Mouse (Mus musculus): Measurements from ENCODE around the gene Rfxank.

The Rfxank gene

DNA sequence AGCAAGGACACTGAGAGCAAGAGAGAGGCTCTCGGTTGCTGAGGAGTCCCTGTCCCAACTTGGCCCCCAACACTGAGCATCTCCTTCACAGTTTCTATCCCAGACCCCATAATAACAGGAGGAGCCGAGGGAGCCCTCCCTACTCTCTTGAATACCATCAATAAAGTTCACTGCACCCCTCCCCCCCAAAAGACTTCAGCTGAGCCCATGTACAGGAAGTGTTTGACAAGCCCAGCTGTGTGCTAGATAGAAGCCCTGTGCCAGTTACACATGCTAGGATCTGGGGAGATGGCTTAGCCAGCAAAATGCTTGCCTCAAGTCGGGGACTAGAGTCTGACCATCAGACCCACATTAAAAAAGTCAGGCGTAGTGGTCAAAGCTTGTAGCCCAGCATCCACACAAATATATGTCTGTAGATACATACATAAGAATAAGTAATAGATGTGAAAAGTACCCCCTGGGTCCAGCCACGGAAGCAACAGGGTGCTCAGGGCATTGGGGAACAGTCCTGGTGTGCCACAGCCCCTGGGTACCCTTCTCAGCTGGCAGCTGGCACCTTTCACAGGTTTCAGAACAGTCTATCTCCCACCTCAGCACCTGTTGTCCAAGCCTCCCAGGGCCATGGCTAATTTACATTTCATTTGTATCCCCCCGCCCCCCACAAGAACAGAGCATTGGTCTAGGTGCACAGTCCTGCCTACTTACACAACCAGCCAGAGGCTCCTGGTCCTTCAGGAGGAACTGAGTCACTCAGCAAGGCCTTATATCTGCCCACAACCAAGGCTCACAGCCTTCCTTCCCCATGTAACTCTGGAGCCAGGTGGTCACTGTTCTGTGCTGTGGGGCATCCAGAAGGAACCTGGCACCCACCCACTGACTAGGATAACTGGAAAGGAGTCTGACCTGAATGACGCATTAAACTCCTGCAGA lies 9.0 kb upstream of the Rfxank start:
- DNase-seq (ENCODE audit: low read depth), result peak; percentile 84

DNA sequence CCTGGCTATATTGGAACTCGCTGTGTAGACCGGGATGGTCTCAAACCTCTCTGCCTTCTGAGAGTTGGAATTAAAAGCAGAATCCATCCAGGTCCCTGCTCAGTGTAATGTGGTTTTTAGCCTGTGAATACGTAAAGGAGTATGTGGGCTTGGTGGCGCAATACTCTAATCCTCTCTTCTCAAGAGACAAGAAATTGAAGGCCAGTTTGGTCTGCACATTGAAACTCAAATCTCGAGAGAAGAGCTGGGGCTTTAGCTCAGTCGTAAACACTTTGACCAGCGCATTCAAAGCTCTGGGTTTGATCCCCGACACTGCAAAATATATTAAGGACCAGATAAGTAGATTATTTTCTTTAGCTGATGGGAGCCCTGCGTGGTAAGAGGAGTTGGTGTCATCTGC lies 1.0 kb upstream of the Rfxank start:
- peak; percentile 83 for DNase-seq (ENCODE audit: low read depth)

DNA sequence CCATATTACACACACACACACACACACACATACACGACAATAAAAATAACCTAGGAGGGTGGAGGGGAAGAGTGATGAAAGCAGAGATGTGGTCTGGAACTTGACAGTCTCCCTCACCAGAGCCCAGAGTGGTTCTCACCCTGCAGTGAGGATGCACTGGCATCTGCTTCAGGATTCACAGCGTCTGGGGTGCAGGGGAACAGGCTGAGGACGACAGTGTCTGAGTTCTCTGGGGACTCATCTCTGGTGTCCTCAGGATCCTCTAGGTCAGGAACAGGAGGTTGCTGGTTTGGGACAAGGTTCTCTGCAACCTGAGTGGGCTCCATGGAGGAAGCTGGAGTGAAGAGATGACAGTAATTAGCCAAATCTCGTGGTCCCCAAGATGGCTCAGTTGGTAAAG lies 1.1 kb downstream of the Rfxank start:
- no peak for DNase-seq (ENCODE audit: low read depth)

DNA sequence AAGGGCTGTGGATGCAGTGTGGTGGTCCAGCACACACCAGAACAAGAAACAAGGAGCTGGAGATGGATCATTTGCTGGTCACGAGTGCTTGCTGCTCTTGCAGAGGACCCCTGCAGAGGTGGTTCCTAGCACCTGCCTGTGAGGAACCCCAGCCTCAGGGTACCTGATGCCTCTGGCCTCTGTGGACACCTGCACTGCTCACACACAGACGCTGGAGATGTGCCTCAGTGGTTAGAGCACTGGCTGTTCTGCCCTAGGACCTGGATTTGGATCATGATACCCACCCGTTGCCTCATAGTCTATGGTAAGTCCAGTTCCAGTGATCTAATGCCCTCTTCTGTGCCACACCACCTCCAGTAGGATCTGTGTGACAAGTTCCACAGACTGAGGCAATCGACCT lies 2.4 kb downstream of the Rfxank start:
- DNase-seq (ENCODE audit: low read depth), result no peak

DNA sequence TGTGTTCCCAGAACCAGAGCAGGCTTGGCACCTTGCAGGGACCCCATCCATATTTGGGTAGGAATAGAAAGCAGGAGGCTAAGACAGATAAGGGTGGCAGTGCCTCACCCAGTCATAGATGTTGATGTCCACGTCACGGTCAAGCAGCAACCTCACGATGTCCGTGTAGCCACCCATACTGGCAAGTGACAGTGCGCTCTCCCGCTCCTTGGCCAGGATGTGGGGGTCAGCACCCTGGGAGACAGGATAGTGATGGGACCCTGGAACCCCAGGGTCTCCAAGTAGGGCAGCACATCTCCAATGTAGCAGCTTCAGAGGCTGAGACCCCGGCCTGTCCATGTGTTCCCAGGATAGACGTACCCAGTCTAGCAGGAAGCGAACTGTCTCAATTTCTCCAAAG lies 4.0 kb downstream of the Rfxank start:
- DNase-seq (ENCODE audit: low read depth), result no peak

DNA sequence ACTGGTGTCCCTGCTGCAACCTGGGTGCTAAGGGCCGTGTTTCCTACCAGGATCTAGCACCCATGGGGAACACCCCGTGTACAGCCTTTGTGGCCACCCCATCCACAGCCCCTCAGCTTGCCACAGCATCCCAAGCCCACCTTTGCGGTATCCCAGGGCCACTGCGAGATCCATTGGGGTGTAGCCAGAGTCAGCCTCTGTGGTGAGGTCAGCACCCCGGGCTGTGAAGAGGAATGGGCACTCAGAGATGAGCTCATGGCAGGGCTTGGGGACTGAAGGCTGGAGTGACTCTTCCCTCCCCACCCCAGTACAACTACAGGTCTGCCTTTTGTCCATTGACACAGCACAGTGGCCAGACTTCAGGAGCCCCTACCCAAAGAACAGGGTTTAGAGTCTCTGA lies 4.9 kb downstream of the Rfxank start:
- DNase-seq (ENCODE audit: low read depth), result no peak

DNA sequence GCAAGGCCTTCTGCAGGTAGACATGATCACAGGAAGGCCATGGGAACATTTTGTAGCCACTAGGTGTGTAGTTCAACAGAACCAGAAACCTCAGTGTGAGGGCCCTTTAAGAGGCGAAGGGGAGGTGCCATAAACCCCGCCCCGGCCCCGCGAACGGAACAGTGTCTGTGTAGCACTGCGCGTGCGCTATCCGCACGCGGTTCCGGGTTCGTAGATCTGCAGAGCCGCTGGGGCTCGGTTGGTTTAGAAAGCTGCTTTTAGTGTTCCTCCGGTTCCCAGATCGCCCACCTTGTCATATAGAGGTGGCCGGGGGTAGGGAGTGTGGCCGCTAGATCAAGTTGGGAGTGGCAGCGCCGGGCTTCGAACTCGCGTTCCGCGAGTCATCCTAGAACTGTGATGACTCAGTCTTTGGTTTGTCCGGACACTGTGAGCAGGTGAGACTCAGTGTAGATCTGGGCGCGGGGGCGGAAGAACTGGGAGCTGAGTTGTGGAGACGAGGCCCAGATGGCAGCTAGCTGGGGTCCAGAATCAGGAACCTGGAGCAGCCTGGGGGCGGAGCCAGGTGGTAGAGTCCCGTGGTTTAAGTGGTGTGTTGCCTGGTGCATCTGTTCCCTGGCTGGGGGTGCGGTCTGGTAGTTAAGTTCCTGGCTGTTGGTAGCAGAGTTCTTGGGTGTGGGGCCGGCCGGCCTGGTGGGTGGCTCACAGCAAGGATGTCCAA lies 7.6 kb downstream of the Rfxank start, which contains the start of gene Nr2c2ap:
Gene Nr2c2ap (plus strand): TSS at position 168 of the 718 bp plus-strand sequence.
- DNase-seq (ENCODE audit: low read depth), result peak; percentile 90

DNA sequence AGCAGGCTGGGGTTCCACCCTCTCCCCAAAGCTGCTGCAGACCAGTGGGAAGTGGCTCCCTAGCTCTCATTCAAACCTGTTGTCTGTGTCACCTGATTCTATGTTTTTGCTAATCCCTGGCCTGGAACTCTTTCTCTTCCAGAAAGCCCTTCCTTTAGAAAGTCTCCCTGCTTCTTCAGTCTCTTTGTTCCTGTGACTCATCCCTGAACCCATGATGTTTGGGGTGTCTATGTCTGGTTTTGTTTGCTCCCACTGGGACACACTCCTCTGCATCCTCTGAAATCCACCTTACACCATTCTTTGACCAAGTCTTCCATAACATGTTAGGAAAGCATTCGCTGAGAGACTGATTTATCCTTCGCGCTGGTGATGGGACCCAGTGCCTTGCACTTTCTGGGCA lies 8.9 kb downstream of the Rfxank start:
- DNase-seq (ENCODE audit: low read depth), result no peak

DNA sequence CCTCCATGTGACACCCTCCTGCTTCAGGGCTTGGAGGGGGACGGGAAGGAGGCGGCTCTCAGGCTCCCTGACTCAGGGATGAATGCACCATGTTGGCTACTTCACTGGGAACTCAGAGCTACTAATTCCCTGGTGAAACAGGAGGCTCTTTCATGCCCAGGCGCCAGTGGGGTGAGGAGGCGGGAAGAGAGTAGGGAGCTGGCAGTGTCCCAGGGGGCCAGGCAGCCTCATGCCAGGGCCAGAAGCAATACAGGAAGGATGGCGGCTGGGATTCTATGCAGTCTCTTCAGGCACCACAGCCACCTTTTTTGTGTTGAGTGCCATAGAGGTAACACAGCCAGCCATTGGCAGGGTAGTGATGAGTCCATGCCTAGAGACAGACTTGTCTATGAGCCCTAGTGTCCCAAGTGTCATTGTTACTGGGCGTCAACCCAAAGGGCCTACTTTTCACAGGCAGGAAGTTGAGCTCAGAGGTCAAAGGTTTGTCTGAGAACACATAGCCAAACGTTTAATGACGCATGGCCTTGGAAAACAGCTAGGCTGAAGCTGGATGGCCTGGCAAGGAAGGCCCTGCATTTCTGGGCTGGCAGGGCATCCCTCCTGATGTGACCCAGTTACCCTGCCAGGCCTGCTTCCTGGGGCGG lies 9.5 kb downstream of the Rfxank start:
- DNase-seq (ENCODE audit: low read depth), result no peak

DNA sequence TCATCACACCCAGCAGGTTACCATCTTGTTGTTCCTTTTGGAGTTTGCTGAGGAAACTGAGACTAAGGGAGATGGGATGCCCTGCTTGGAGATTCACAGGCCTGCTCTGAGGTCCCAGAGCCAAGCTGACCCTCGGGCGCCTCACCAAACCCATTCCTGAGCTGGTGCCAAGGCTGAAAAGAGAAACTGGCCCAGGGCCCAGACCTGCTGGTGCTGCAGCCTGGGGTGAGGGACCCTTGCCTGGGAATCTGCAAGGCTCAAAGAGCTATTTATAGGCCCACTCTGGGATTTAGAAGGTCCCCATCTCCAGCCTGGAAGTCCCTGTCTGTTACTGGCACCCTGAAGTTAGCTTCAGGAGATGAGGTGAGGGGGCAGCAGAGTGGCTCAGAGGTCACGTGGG lies 10.5 kb downstream of the Rfxank start:
- DNase-seq (ENCODE audit: low read depth), result no peak

DNA sequence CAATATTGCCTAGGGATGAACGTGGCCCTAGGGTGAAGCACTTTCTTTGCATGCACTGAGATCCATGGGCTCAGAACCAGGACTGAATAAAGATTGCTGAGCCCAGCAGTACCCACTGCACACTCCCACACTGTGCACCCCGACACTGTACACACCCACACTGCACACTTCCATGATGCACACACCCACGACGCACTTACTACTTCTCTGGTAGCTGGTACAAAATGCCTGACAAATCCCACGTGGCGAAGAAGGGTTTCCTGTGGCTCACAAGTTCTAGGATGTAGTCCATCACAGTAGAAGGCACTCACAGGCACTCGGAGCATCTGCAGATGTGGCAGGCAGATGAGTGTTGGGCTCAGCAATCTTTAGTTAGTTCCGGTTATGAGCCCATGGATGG lies 14.0 kb downstream of the Rfxank start:
- no peak for DNase-seq (ENCODE audit: low read depth)

DNA sequence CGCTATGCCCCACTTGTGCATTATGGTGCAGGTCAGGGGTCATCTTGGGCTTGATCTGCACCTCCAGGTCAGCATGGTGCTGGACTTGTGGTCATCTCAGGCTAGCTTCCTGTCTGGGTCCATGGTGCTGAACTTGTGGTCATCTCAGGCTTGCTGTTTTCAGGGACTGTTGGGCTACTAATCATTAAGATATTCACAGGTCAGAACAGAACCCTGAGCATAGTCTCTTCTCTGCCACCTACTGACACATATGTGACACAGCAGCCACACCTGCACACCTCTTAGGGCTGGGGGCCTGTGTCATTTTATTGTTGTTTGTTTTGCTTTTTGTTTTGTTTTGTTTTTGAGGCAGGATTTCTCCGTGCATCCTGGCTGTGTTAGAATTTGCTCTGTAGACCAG lies 16.1 kb downstream of the Rfxank start:
- peak; percentile 59 for DNase-seq (ENCODE audit: low read depth)

DNA sequence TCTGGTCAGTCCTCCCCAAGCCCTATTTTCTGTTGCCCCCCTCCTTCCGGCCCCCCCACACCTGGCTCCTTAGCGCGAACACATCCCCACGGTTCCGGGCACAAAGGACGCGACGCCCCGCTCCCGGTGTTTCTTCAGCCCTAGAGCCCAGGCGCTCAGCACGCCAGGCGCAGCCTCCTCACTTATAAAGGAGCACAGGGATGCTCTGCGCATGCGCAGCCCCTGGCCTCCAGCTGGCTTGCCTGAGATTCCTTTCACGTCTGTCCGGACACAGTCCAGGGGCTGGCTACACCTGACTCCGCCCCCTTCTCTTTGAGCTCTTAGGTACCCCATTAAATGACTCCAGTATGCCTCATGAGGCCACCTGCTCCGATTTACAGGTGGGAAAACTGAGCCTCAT lies 18.3 kb downstream of the Rfxank start, which contains the start of gene Ncan:
Gene Ncan (minus strand): TSS at position 207 of the 400 bp plus-strand sequence.
- DNase-seq (ENCODE audit: low read depth), result no peak

DNA sequence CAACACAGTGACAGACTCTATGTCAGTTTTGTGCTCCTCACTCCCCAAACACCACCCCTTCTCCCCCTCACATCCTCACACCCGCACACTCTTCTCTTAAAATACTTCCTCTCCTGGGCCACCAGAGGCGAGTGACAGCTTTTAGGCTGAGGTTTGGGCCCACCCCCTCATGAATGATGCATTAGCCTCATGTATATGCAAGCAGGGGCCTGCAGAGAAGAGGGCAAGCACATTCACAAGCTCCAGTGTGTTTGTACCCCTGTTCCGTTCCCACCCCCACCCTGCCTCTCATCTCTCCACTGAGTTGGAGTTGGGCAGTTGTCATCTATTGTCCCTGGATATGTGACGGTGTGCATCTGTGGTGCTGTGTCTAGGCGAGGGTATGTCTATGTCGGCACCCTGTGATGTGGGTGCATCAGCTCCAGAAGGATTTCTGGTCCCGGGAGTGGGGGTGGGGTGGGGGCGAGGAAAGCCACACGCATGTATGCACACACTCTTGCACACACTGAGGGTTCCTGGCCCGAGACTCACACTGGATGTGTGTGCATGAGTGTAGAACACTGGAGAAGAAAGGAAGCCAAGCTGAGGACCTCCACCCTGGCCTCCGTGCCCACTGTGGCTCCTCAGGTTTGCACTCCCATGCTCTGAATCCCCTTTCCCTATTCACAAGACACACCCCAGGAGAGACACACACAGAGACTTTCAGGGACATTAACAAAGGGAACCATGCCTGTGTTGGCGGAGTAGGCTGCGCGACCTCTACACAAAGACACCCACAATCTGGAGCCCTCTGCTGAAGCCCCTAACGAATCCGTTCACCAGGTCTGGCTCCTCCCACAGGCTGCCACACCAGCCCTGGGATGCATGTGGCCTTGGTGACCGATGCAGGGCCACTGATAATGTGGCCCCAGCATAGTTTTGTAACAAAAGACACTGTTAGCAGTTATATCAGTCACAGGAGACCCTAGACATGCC lies 19.9 kb downstream of the Rfxank start:
- no peak for DNase-seq (ENCODE audit: low read depth)

DNA sequence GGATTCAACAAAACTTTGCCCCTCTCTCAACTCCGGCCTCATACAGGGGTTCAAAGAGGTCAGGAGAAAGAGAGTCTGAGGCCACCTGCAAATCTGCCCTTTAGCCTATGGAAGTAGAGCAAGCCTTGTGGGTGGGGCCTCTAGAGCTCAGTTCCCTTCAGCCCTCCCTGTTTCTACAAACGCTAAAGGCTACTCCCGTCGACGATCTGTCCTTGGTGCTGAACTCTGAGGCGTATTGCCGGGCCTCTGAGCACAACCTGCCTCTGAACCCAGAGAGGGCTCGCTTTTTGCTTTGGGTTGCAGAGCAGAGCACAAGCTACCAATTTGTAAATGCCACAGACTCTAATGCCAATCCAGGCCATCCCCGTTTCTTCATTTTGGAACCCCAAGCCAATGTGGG lies 21.3 kb downstream of the Rfxank start:
- peak; percentile 64 for DNase-seq (ENCODE audit: low read depth)

DNA sequence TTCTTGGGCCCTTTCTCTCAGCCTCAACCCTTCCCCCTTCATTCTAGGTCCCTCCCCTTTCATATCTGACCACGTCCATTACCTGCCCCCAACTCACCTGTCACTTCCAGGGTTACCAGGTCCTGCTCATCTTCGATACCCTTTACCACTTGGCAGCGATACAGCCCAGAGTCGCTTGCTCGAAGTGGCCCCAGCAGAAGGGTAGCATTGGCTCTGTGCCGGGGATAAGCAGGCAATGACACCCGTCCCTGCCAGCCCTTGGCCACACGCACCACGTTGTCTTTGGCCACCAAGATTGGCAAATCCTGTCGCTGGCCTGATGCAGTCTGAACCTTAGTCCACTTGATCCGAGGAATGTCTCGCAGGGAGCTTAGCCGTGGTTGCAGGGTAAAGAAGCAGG lies 24.1 kb downstream of the Rfxank start:
- DNase-seq (ENCODE audit: low read depth), result no peak

DNA sequence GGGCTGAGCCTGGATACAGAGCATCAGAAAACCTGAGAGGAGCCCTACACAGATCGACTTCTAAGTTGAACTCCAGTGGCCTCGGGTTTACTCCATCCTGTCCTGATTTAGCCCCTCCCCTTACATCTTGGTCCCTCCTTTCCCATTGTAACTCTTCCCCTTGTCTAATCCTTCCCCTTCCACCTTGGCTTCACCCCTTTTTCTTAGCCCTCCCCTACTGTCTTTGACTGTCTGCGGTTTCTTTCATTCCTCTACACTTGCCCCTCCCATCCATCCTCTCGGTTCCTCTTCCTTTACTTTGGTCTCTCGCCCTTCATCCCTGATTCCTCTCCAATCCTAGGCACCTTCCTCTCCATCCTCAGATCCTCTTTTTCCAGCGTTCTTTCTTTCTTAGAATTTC lies 24.5 kb downstream of the Rfxank start:
- DNase-seq (ENCODE audit: low read depth), result no peak

DNA sequence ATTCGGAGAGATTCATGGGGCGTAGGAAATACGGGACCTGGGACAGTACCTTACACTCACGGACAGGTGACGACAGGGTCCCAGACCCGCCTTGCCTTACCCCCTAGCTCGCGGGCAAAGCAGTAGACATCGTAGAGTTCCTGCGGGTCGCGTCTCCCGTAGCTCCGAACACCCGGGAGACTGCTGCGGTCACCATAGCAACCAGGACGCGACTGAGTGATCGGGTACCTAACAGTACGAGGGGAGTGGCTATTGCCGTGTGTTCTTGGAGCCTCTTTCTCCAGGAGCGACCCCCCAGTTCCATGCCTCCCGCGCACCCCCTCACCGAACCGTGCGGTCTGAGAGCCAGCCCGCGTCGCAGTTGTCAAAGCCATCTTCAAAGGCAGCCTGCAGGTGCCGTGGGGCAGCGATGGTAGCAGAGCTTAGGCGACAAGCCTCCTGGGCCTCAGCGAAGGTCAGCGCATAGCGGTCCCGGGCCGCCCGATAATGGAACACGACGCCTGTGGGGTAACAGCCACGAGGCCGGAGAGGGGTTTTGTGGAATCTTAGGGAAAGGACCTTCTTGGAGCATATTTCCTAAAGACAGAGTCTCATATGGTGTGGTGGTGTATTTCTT lies 26.4 kb downstream of the Rfxank start:
- DNase-seq (ENCODE audit: low read depth), result no peak

DNA sequence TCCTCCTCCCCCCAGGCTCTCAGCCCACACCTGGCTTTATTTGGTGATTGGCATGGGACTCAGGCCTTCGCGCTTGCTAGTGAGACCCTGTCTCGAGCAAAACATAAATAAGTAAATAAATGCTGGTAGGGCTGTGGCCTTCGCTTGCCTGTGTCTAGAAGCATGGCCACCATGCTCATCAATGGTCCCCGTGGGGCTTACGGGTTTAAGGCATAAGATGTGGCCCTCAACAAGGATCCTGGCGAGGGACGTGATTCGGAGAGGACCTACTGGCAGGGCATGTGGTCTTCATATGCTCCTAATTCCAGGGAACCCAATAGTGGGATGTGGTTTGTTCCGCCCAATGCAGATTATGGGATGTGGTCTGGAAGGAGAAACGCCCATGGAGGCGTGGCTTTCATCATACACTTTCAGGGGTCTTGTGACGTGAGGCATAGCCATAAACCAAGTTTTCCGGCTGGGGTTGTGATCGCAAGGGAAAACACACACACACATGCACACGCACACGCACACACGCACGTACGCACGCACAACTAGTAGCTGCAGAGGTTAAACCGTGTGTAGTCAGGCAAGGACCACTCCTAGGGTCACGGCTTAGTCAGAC lies 27.7 kb downstream of the Rfxank start:
- DNase-seq (ENCODE audit: low read depth), result no peak

DNA sequence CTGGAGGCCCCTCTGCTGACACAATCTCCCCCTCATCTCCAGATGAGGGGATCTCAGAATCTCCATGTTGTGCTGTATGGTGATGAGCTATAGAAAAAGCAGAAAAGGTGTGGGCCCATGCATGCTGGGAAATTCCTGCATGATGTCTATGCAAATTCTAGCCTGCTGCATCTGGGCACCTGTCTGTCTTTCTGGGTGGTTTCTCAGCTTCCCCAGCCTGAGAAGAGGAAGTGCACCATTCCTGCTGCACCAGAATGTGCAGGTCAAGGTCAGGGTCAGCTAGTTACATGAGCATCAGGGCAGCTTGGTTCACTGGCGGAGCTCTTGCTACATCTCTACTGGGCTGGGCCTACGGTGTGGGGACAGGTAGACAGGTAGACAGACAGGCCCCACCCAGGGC lies 28.5 kb downstream of the Rfxank start:
- no peak for DNase-seq (ENCODE audit: low read depth)

DNA sequence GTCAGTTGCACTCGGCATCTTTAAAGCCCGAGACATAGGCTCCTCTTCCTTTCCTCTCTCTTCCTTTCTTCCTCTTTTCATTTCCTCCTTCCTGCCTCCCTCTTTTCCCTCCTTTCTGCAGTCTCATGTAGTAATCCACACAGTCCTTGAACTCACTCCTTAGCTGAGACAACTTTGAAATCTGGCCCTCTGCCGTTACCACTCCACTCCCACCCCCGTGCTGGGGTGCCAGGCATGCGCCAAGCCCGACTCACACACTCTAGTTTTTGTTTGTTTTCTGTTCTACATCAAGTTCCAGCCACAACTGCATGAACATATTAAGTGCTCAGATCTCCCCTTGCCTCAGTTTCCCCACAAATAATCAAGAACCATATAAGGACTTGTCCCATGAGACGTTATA lies 34.0 kb downstream of the Rfxank start:
- DNase-seq (ENCODE audit: low read depth), result no peak

Measured in 416B (cell line).